Mouse (Mus musculus): Measurements from ENCODE around the gene Exoc6b. TPM values are rescaled to one million over a fixed set of nuclear protein-coding genes. Genes with fewer than 3 reads are reported as not detected.

The Exoc6b gene
- total and polyA plus RNA-seq, 3 experiments: 0.76 to 8.7 (median 6.9) TPM

GRCm38 (mm10) chr6:84593693-84594092, 475.6 kb downstream of the Exoc6b start, which contains the start of gene Cyp26b1:
Cyp26b1 (minus strand) TSS chr6:84593908.
- DNase-seq (ENCODE audit: low spot score): no peak
- TF ChIP-seq TAL1 (conservative IDR thresholded peaks at IDR 0.05; ENCODE audit: low read depth, low read length) (no peak), GATA1 (IDR thresholded peaks at IDR 0.05; ENCODE audit: borderline replicate concordance, low read length) (no peak), POLR2AphosphoS5 (IDR thresholded peaks at IDR 0.05; ENCODE audit: insufficient replicate concordance, low read depth, low read length) (no peak), GATA2 (IDR thresholded peaks at IDR 0.05; ENCODE audit: borderline replicate concordance, low read depth, low read length) (no peak), CTCF (IDR thresholded peaks at IDR 0.05; ENCODE audit: low read depth, low read length) (no peak)
- H3K4me3 ChIP-seq (ENCODE audit: low read depth, low read length): no peak within 1 kb of the TSS
- H3K4me1 ChIP-seq (ENCODE audit: insufficient read depth, low read depth, low read length): no peaks in the 10 kb centered on the region
- ATAC-seq (ENCODE audit: extremely low read depth, insufficient number of reproducible peaks, low FRiP score, poor library complexity, severe bottlenecking): no peak
- H3K9me3 ChIP-seq (replicated peaks): no peaks in the 10 kb centered on the region; the same call in 1 of the 2 replicates
- no peaks in the 10 kb centered on the region for H3K36me3 ChIP-seq (replicated peaks)
- H3K27me3 ChIP-seq (ENCODE audit: insufficient read depth, low read length): peaks cover 14% of the 10 kb centered on the region

DNA sequence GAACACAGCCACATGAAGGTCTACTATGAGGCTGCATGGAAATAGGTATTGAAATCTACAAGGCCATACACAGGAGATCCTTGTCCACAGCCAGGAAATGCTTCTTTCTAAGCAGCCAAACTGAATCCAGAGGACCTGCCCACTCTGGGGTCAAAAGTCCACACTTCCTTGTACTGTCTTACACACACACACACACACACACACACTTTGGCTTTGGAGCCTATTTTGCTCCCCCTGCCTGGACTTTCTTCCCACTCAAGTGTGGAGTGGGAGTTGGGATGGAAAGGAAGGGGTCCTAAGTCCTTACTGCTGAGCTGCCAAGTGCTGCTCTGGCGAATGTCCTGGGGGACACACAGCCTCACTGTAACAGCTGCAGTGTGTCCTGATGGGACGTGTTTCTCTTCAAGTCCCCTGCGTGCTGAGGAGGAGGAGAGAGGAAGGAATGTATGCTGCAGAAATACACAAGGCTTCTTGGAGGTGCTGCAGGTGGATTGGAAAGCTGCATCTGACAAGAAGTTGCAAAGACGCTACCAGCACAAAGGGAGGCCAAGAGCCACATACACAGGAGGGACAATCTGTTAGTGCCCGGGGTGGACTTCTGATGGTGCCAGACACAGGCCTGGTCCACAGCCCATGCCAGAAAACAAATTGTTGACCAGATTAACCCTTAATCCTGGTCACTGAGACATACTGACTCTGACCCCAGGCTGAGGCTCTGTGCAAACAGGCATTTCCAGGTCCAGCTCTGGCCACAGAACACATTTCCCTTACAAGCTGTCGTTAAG, 478.2 kb downstream of the Exoc6b start:
- DNase-seq (ENCODE audit: low spot score): no peak
- no peak for ATAC-seq (ENCODE audit: extremely low read depth, insufficient number of reproducible peaks, low FRiP score, poor library complexity, severe bottlenecking)
- Histone ChIP-seq H3K27me3 (ENCODE audit: insufficient read depth, low read length) (peaks cover 31% of the 10 kb centered on the region), H3K4me1 (ENCODE audit: insufficient read depth, low read depth, low read length) (no peaks in the 10 kb centered on the region), H3K9me3 (replicated peaks) (peaks cover 5% of the 10 kb centered on the region), H3K36me3 (replicated peaks) (no peaks in the 10 kb centered on the region), H3K4me3 (ENCODE audit: low read depth, low read length) (no peak overlapping the region)
- no peak for TF ChIP-seq GATA1 (IDR thresholded peaks at IDR 0.05; ENCODE audit: borderline replicate concordance, low read length)
- TF ChIP-seq CTCF (IDR thresholded peaks at IDR 0.05; ENCODE audit: low read depth, low read length): no peak
- TF ChIP-seq GATA2 (IDR thresholded peaks at IDR 0.05; ENCODE audit: borderline replicate concordance, low read depth, low read length): no peak
- no peak for TF ChIP-seq TAL1 (conservative IDR thresholded peaks at IDR 0.05; ENCODE audit: low read depth, low read length)
- TF ChIP-seq POLR2AphosphoS5 (IDR thresholded peaks at IDR 0.05; ENCODE audit: insufficient replicate concordance, low read depth, low read length): no peak

DNA sequence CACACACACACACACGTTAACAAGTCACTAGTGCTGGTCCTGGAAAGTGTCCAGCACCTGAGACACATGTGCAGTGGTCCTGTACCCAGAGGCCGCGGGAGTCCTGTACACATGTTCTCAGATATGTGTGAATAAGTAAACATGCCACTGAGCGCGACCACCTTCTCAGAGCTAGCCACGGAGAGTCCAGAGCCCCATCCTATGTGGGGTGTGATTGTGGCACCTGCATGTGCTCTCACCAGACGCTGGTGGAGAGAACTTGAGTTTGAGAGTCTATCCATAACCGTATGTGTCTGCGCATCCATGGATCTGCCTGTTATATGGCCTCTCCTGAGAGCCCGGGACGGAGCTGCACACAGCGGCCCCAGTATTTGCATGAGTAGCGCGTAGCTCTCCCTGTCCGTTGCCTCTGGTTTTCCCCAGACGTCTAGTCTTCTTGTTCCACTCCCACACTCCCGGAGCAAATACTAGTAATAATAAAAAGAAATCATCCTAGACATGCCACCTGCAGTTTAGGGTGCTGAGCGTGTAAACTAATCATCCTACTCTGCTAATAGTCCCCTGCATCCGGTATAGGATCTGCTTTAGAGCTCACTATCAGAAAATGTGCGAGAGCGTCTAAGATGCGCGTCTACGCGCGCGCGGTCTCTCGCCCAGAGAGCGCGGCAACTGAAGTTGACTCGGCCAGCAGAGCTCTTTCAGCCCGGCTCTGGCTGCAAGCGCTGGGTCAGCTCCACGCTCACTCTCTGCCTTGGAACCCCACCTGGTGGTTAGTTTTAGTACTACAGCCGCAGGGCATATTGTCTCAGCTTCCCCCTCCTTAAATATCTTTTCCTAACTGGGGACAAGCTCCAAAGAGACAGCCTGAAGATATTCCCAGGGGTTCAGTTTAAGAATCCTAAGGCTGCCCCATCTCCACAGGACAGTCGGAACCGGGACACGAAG, 479.3 kb downstream of the Exoc6b start:
- no peaks in the 10 kb centered on the region for H3K4me1 ChIP-seq (ENCODE audit: insufficient read depth, low read depth, low read length)
- ATAC-seq (ENCODE audit: extremely low read depth, insufficient number of reproducible peaks, low FRiP score, poor library complexity, severe bottlenecking): peak; percentile 49; the same call in 1 of the 2 replicates
- peak; percentile 36; the same call in 1 of the 2 replicates for TF ChIP-seq CTCF (IDR thresholded peaks at IDR 0.05; ENCODE audit: low read depth, low read length)
- TF ChIP-seq GATA1 (IDR thresholded peaks at IDR 0.05; ENCODE audit: borderline replicate concordance, low read length): no peak
- no peak overlapping the region for H3K4me3 ChIP-seq (ENCODE audit: low read depth, low read length)
- H3K27me3 ChIP-seq (ENCODE audit: insufficient read depth, low read length): peaks cover 37% of the 10 kb centered on the region
- H3K36me3 ChIP-seq (replicated peaks): no peaks in the 10 kb centered on the region
- H3K9me3 ChIP-seq (replicated peaks): peaks cover 10% of the 10 kb centered on the region
- DNase-seq (ENCODE audit: low spot score): no peak

GRCm38 (mm10) chr6:84588895-84589652, 480.2 kb downstream of the Exoc6b start:
- DNase-seq (ENCODE audit: low spot score) (no peak), ATAC-seq (ENCODE audit: extremely low read depth, insufficient number of reproducible peaks, low FRiP score, poor library complexity, severe bottlenecking) (no peak)
- peaks cover 16% of the 10 kb centered on the region for H3K9me3 ChIP-seq (replicated peaks)
- no peak overlapping the region; the same call in 1 of the 2 replicates for H3K4me3 ChIP-seq (ENCODE audit: low read depth, low read length)
- no peaks in the 10 kb centered on the region for H3K36me3 ChIP-seq (replicated peaks)
- H3K4me1 ChIP-seq (ENCODE audit: insufficient read depth, low read depth, low read length): no peaks in the 10 kb centered on the region
- peaks cover 38% of the 10 kb centered on the region for H3K27me3 ChIP-seq (ENCODE audit: insufficient read depth, low read length)
- TF ChIP-seq GATA2 (IDR thresholded peaks at IDR 0.05; ENCODE audit: borderline replicate concordance, low read depth, low read length): no peak
- no peak for TF ChIP-seq POLR2AphosphoS5 (IDR thresholded peaks at IDR 0.05; ENCODE audit: insufficient replicate concordance, low read depth, low read length)
- TF ChIP-seq TAL1 (conservative IDR thresholded peaks at IDR 0.05; ENCODE audit: low read depth, low read length): no peak
- no peak for TF ChIP-seq CTCF (IDR thresholded peaks at IDR 0.05; ENCODE audit: low read depth, low read length)
- TF ChIP-seq GATA1 (IDR thresholded peaks at IDR 0.05; ENCODE audit: borderline replicate concordance, low read length): no peak

GRCm38 (mm10) chr6:84588221-84588894, 481.0 kb downstream of the Exoc6b start:
- no peak for ATAC-seq (ENCODE audit: extremely low read depth, insufficient number of reproducible peaks, low FRiP score, poor library complexity, severe bottlenecking)
- Histone ChIP-seq H3K9me3 (replicated peaks) (peaks cover 19% of the 10 kb centered on the region), H3K4me1 (ENCODE audit: insufficient read depth, low read depth, low read length) (no peaks in the 10 kb centered on the region), H3K27me3 (ENCODE audit: insufficient read depth, low read length) (peaks cover 44% of the 10 kb centered on the region), H3K36me3 (replicated peaks) (no peaks in the 10 kb centered on the region), H3K4me3 (ENCODE audit: low read depth, low read length) (no peak overlapping the region)
- TF ChIP-seq GATA1 (IDR thresholded peaks at IDR 0.05; ENCODE audit: borderline replicate concordance, low read length) (no peak), GATA2 (IDR thresholded peaks at IDR 0.05; ENCODE audit: borderline replicate concordance, low read depth, low read length) (no peak), CTCF (IDR thresholded peaks at IDR 0.05; ENCODE audit: low read depth, low read length) (no peak), POLR2AphosphoS5 (IDR thresholded peaks at IDR 0.05; ENCODE audit: insufficient replicate concordance, low read depth, low read length) (no peak), TAL1 (conservative IDR thresholded peaks at IDR 0.05; ENCODE audit: low read depth, low read length) (no peak)
- DNase-seq (ENCODE audit: low spot score): no peak

Measured in G1E (cell line).